Mouse (Mus musculus): ENCODE results near the gene Chil1.

GRCm38 (mm10) chr1:134213405-134213804 lies 31.4 kb downstream of the Chil1 start:
- TF ChIP-seq CTCF (conservative IDR thresholded peaks at IDR 0.05; ENCODE audit: insufficient read depth, insufficient read length, low read depth, low read length): no peak
- no peak for TF ChIP-seq POLR2A (IDR thresholded peaks at IDR 0.05; ENCODE audit: low read depth, low read length)
